Mouse (Mus musculus) testis, postnatal 14 days (tissue): ENCODE results near the gene Prrc2a.

Experiments used
- DNase-seq: peaks from one replicate; pipeline ENCODE4 v3.0.0; 2021; ENCODE audit warnings: low spot score

Prrc2a gene

GRCm38 (mm10) chr17:35164568-35165450 lies at the start of gene Prrc2a:
Prrc2a (minus strand) TSS chr17:35164897.
- DNase-seq = peak; percentile 100

GRCm38 (mm10) chr17:35213071-35213470 lies 48.4 kb upstream of the Prrc2a start:
- no peak for DNase-seq

GRCm38 (mm10) chr17:35210593-35210992 lies 45.9 kb upstream of the Prrc2a start:
- no peak for DNase-seq

- DNase-seq = no peak
These were observed 45.3 kb upstream of the Prrc2a start for GRCm38 (mm10) chr17:35209785-35210535.

- no peak for DNase-seq
These were observed 40.7 kb upstream of the Prrc2a start for GRCm38 (mm10) chr17:35205380-35205769.

- no peak for DNase-seq
These were observed 40.0 kb upstream of the Prrc2a start, which contains the start of gene Lta for GRCm38 (mm10) chr17:35204494-35205379. Lta (minus strand) TSS chr17:35205351.

- no peak for DNase-seq
These were observed 37.7 kb upstream of the Prrc2a start for GRCm38 (mm10) chr17:35202442-35202841.

GRCm38 (mm10) chr17:35201787-35202186 lies 37.1 kb upstream of the Prrc2a start, which contains the start of gene Tnf:
Tnf (minus strand) TSS chr17:35202007.
- DNase-seq = no peak

GRCm38 (mm10) chr17:35201128-35201527 lies 36.4 kb upstream of the Prrc2a start:
- DNase-seq = no peak

GRCm38 (mm10) chr17:35200398-35200797 lies 35.7 kb upstream of the Prrc2a start:
- DNase-seq = no peak

- DNase-seq = no peak
These were observed 34.2 kb upstream of the Prrc2a start for GRCm38 (mm10) chr17:35198946-35199345.

GRCm38 (mm10) chr17:35198029-35198428 lies 33.3 kb upstream of the Prrc2a start:
- DNase-seq = no peak

GRCm38 (mm10) chr17:35197126-35197525 lies 32.4 kb upstream of the Prrc2a start:
- no peak for DNase-seq

GRCm38 (mm10) chr17:35196321-35196641 lies 31.6 kb upstream of the Prrc2a start:
- no peak for DNase-seq

- peak; percentile 85 for DNase-seq
These were observed 31.1 kb upstream of the Prrc2a start for GRCm38 (mm10) chr17:35195631-35196320.

- no peak for DNase-seq
These were observed 30.3 kb upstream of the Prrc2a start for GRCm38 (mm10) chr17:35194844-35195630.

- DNase-seq = no peak
These were observed 29.5 kb upstream of the Prrc2a start, which contains the start of gene Ltb for GRCm38 (mm10) chr17:35193881-35194843. Ltb (plus strand) TSS chr17:35194439.

GRCm38 (mm10) chr17:35192924-35193323 lies 28.2 kb upstream of the Prrc2a start:
- DNase-seq = no peak

GRCm38 (mm10) chr17:35191723-35192122 lies 27.0 kb upstream of the Prrc2a start:
- no peak for DNase-seq
